Mouse (Mus musculus) hindbrain, embryonic 12.5 days (tissue): ENCODE measurements around the gene Olfr933. TPM values are rescaled to one million over a fixed set of nuclear protein-coding genes. Genes with fewer than 3 reads are reported as not detected.

Source experiments
- ATAC-seq: fragments of 200-750 bp; cut with Nextera tagmentation; 2 replicates; pipeline ENCODE4 v1.8.0; 2017; ENCODE audit warnings: moderate TSS enrichment; ENCODE audit not compliant: low FRiP score
- H3K27ac ChIP-seq: fragments of 300-500 bp; sonication (generic); 2 replicates; pipeline ENCODE4 v1.5.1; 2016; ENCODE audit warnings: mild to moderate bottlenecking
- H3K27me3 ChIP-seq: fragments of 300-500 bp; sonication (generic); 2 replicates; pipeline ENCODE4 v1.6.1; 2016; ENCODE audit warnings: mild to moderate bottlenecking
- H3K36me3 ChIP-seq: fragments of 300-500 bp; sonication (generic); 2 replicates; pipeline ENCODE4 v1.6.1; 2016; ENCODE audit warnings: mild to moderate bottlenecking
- H3K4me1 ChIP-seq: fragments of 300-500 bp; sonication (generic); 2 replicates; pipeline ENCODE4 v1.6.1; 2016
- H3K4me2 ChIP-seq: fragments of 300-500 bp; sonication (generic); replicated peaks from 2 replicates; pipeline ENCODE4 v1.6.1; 2016; ENCODE audit warnings: mild to moderate bottlenecking
- H3K4me3 ChIP-seq: fragments of 300-500 bp; sonication (generic); 2 replicates; pipeline ENCODE4 v1.5.1; 2016; ENCODE audit warnings: mild to moderate bottlenecking
- H3K9ac ChIP-seq: fragments of 300-500 bp; sonication (generic); 2 replicates; pipeline ENCODE4 v1.6.1; 2016; ENCODE audit warnings: mild to moderate bottlenecking, moderate library complexity
- H3K9me3 ChIP-seq: fragments of 300-500 bp; sonication (generic); replicated peaks from 2 replicates; pipeline ENCODE4 v1.6.1; 2016; ENCODE audit warnings: mild to moderate bottlenecking
- WGBS: fragments of 180-500 bp; shearing (Covaris S2); methylation state at CpG from one replicate; pipeline ENCODE4 v1.1.7; 2016; 5-methylcytosine and 5-hydroxymethylcytosine counted together
- polyA plus RNA-seq: library from polyadenylated mRNA; unstranded; fragments of >200 nt; fragmentation: Nextera tagmentation; extraction: Ambion mirVana; gene quantifications from 2 replicates; pipeline ENCODE4 v1.2.1, GENCODE M21; 2016

Olfr933 gene
- polyA plus RNA-seq = not detected in 2 replicates

DNA sequence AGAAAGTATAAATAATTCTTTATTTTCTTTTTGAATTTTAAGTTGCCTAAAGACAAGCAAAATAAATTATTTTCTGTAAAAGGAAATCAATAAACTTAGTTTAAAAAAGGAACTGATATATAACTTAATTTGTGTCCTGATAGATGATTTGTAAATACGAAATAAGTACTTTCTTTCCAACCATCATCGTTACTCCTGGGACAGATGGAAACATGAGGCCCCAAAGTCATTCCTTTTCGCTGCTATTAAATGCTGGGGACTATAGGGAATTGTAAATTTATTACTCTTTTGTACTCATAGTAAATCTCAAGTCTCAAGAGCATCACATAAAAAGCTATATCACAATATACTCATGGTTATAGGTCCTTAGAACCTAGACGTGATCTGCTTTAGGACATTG, at the start of gene Olfr933:
Gene Olfr933 (plus strand): TSS at position 301 of the 400 bp plus-strand sequence.
- Histone ChIP-seq H3K36me3 (no peaks in the 10 kb centered on the region), H3K27me3 (no peaks in the 10 kb centered on the region), H3K4me2 (no peak within 1 kb of the TSS), H3K4me1 (no peaks in the 10 kb centered on the region), H3K9me3 (no peaks in the 10 kb centered on the region), H3K27ac (no peak within 1 kb of the TSS), H3K9ac (no peak within 1 kb of the TSS), H3K4me3 (no peak within 1 kb of the TSS)
- ATAC-seq = no peak
- 79% methylated on average over 4 of the region's 4 CpGs for WGBS

DNA sequence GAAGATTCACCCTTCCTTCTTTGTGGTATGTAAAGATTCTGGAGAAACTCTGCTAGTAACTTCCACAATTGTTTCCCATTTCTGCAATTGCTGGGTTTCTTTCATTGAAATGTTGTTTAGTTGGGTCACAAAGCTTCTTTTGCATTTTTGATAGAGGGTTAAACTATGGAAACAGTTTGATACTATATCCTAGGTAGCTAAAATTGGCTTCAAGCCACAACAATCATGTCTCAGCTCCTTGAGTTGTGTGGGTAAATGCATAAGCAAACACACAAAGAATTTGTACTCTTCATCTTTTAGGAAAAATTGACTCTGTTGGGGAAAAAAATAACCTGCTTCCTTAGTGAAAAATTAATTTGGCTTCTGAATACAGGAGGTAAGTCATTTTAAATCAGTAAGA, 42.6 kb upstream of the Olfr933 start, which contains the start of gene Olfr930:
Gene Olfr930 (plus strand): TSS at position 301 of the 400 bp plus-strand sequence.
- Histone ChIP-seq H3K27me3 (no peaks in the 10 kb centered on the region), H3K27ac (no peak within 1 kb of the TSS), H3K36me3 (no peaks in the 10 kb centered on the region), H3K4me1 (no peaks in the 10 kb centered on the region), H3K4me2 (no peak within 1 kb of the TSS), H3K4me3 (no peak within 1 kb of the TSS), H3K9ac (no peak within 1 kb of the TSS), H3K9me3 (no peaks in the 10 kb centered on the region)
- ATAC-seq = no peak

DNA sequence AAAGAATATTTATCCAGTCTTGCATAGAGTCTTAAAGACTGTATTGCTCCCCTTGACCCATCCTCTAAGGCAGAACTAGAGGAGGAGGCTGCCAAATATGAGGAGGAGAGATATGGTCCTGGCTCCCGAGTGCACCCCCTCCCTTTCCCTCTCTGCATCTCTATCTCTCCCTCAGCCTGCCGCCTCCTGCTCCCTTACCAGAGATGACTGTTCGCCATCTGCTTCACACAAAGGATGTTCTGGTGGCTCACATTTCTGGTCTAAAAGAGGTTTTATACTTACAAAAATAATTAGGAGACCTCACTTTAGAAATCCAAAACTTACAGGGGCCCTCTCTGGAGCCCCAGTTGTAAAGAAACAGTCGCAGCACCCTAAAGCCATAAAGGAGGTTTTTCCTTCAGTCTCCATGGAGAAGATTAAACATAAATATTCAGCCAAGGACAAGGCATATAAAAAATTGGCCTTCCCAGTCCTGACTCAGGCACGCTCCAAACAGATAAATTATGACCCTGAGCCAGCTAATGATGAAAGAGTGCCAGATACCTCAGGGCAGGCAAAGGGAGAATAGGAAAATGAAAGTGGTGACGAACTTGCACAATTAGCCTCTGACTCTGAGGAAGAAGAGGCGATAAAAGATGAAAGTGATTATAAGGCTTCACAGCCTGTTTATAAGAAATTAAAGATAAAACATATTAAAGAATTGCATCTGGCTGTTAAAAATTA, 18.6 kb upstream of the Olfr933 start:
- 85% methylated on average over 7 of the region's 7 CpGs for WGBS
- Histone ChIP-seq H3K4me1 (no peaks in the 10 kb centered on the region), H3K27me3 (no peaks in the 10 kb centered on the region), H3K4me2 (no peak overlapping the region), H3K27ac (no peak overlapping the region), H3K36me3 (no peaks in the 10 kb centered on the region), H3K9ac (no peak overlapping the region), H3K9me3 (no peaks in the 10 kb centered on the region), H3K4me3 (no peak overlapping the region)
- no peak for ATAC-seq

DNA sequence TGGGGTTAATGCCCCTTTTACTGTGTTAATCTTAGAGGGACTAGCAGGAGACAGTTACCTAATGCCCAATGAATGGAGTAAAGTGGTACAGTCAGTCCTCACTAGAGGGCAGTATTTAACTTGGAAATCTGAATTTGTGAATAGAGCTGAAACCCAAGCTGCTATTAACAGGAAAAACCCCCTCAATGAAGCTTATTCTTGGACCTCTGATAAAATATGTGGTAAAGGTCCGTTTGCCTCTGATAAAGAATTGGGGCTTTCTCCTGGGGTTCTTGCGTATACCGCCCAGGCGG, 18.0 kb upstream of the Olfr933 start:
- WGBS = 85% methylated on average over 4 of the region's 4 CpGs
- Histone ChIP-seq H3K4me1 (no peaks in the 10 kb centered on the region), H3K27ac (no peak overlapping the region), H3K9ac (no peak overlapping the region), H3K4me3 (no peak overlapping the region), H3K27me3 (no peaks in the 10 kb centered on the region), H3K9me3 (no peaks in the 10 kb centered on the region), H3K4me2 (no peak overlapping the region), H3K36me3 (no peaks in the 10 kb centered on the region)
- ATAC-seq = no peak

DNA sequence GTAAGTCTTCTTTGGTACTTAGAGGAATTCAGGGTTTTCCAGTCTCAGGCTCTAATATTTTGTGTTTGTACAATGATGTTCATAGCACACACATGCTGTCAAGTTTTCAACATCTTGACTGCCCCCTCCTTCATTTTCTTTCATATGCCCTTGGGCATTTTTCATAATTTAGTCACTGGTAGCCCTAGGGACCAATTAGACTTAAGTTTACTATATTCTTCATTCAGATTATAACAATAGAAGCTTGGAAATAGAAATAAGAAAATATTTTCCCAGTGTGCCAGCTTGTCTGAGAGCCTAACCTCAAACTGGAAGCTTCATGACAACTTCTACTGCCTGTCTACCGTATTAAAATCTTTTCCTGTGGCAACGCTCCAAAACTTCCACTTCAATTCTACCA, 16.1 kb downstream of the Olfr933 start, which contains the start of gene Olfr934:
Gene Olfr934 (minus strand): TSS at position 101 of the 400 bp plus-strand sequence.
- 88% methylated on average over 2 of the region's 2 CpGs for WGBS
- ATAC-seq = no peak

DNA sequence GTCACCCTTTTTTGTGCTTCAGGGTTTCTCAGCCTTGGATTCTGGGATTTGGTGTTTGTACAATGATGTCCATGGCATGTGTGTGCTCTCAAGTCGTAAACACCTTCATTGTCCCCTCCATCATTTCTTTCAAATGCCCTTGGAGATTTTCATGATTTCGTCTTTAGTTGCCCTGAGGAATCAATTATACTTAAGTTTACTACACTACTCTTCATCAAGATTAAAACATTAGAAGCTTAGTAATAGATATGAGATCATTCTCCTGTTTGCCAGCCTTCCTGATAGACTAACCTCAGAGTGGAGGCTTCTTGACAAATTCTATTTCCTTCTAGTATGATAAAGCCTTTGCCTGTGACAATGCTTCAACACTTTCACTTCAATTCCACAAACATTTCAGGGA, 27.5 kb downstream of the Olfr933 start, which contains the start of gene Olfr935:
Gene Olfr935 (minus strand): TSS at position 101 of the 400 bp plus-strand sequence.
- H3K9ac ChIP-seq = no peak within 1 kb of the TSS
- ATAC-seq = no peak
- WGBS = 81% methylated on average over 2 of the region's 2 CpGs

More for the DNA sequence above, 16.1 kb downstream of the Olfr933 start, which contains the start of gene Olfr934:
- H3K27ac ChIP-seq = no peak within 1 kb of the TSS
- H3K4me2 ChIP-seq = no peak within 1 kb of the TSS
- H3K27me3 ChIP-seq = no peaks in the 10 kb centered on the region
- H3K4me1 ChIP-seq = no peaks in the 10 kb centered on the region
- no peak within 1 kb of the TSS for H3K4me3 ChIP-seq
- H3K36me3 ChIP-seq = no peaks in the 10 kb centered on the region
- no peak within 1 kb of the TSS for H3K9ac ChIP-seq
- no peaks in the 10 kb centered on the region for H3K9me3 ChIP-seq

DNA sequence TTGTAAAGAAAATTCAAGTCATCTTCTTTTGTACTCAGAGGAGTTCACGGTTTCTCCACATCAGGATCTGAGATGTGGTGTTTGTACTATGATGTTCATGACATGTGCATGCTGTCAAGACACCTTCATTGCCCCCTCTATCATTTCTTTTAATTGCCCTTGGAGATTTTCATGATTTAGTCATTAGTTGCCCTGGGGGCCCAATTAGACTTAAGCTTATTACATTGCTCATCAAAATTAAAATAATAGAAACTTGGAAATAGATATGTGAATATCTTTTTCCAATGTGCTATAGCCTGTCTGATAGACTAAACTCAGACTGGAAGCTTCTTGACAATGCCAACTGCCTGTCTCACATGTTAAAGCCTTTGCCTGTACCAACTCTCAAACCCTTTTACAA, 51.2 kb downstream of the Olfr933 start, which contains the start of gene Olfr146:
Gene Olfr146 (minus strand): TSS at position 101 of the 400 bp plus-strand sequence.
- Histone ChIP-seq H3K27ac (no peak within 1 kb of the TSS), H3K36me3 (no peaks in the 10 kb centered on the region), H3K4me1 (no peaks in the 10 kb centered on the region), H3K27me3 (no peaks in the 10 kb centered on the region), H3K9me3 (no peaks in the 10 kb centered on the region), H3K4me3 (no peak within 1 kb of the TSS), H3K9ac (no peak within 1 kb of the TSS), H3K4me2 (no peak within 1 kb of the TSS)
- 89% methylated on average over 1 of the region's 1 CpGs for WGBS
- no peak for ATAC-seq

More for the DNA sequence above, 27.5 kb downstream of the Olfr933 start, which contains the start of gene Olfr935:
- Histone ChIP-seq H3K9me3 (no peaks in the 10 kb centered on the region), H3K36me3 (no peaks in the 10 kb centered on the region), H3K27me3 (no peaks in the 10 kb centered on the region), H3K4me1 (no peaks in the 10 kb centered on the region), H3K27ac (no peak within 1 kb of the TSS), H3K4me3 (no peak within 1 kb of the TSS), H3K4me2 (no peak within 1 kb of the TSS)

Other genes with a start within 250 kb of the Olfr933 start
- not detected in 2 replicates for gene Olfr920, start 220.0 kb upstream of the Olfr933 start, polyA plus RNA-seq
- not detected in 2 replicates for gene Olfr921, start 199.2 kb upstream of the Olfr933 start, polyA plus RNA-seq
- gene Olfr922, start 157.7 kb upstream of the Olfr933 start, polyA plus RNA-seq = not detected in 2 replicates
- not detected in 2 replicates for gene Olfr923, start 145.8 kb upstream of the Olfr933 start, polyA plus RNA-seq
- gene Olfr924, start 127.9 kb upstream of the Olfr933 start, polyA plus RNA-seq = not detected in 2 replicates
- not detected in 2 replicates for gene Olfr26, start 117.3 kb upstream of the Olfr933 start, polyA plus RNA-seq
- gene Olfr926, start 95.2 kb upstream of the Olfr933 start, polyA plus RNA-seq = not detected in 2 replicates
- not detected in 2 replicates for gene Olfr930, start 42.5 kb upstream of the Olfr933 start, polyA plus RNA-seq
- not detected in 2 replicates for gene Olfr934, start 16.0 kb downstream of the Olfr933 start, polyA plus RNA-seq
- not detected in 2 replicates for gene Olfr935, start 27.4 kb downstream of the Olfr933 start, polyA plus RNA-seq
- not detected in 2 replicates for gene Olfr146, start 51.1 kb downstream of the Olfr933 start, polyA plus RNA-seq
- not detected in 2 replicates for gene Olfr937, start 92.6 kb downstream of the Olfr933 start, polyA plus RNA-seq
- gene Olfr938, start 106.6 kb downstream of the Olfr933 start, polyA plus RNA-seq = not detected in 2 replicates
- gene Olfr27, start 155.8 kb downstream of the Olfr933 start, polyA plus RNA-seq = not detected in 2 replicates
- not detected in 2 replicates for gene Olfr943, start 194.0 kb downstream of the Olfr933 start, polyA plus RNA-seq
- not detected in 2 replicates for gene Olfr944, start 229.6 kb downstream of the Olfr933 start, polyA plus RNA-seq